Mouse (Mus musculus) limb, embryonic 10.5 days (tissue): ENCODE measurements around the gene Tulp3. TPM values are rescaled to one million over a fixed set of nuclear protein-coding genes. Genes with fewer than 3 reads are reported as not detected.

Experiments used
- DNase-seq: peaks from one replicate; pipeline ENCODE4 v3.0.0-alpha.2; 2017; ENCODE audit warnings: low spot score
- H3K27ac ChIP-seq: fragments of 300-500 bp; sonication (generic); 2 replicates; pipeline ENCODE4 v1.5.1; 2016; ENCODE audit warnings: mild to moderate bottlenecking
- H3K27me3 ChIP-seq: fragments of 300-500 bp; sonication (generic); 2 replicates; pipeline ENCODE4 v1.6.1; 2016; ENCODE audit warnings: low read depth, mild to moderate bottlenecking; ENCODE audit not compliant: poor library complexity, severe bottlenecking
- H3K36me3 ChIP-seq: fragments of 300-500 bp; sonication (generic); 2 replicates; pipeline ENCODE4 v1.6.1; 2016; ENCODE audit warnings: mild to moderate bottlenecking, moderate library complexity
- H3K4me1 ChIP-seq: fragments of 300-500 bp; sonication (generic); 2 replicates; pipeline ENCODE4 v1.6.1; 2016
- H3K4me3 ChIP-seq: fragments of 300-500 bp; sonication (generic); 2 replicates; pipeline ENCODE4 v1.5.1; 2016; ENCODE audit warnings: mild to moderate bottlenecking, moderate library complexity
- H3K9me3 ChIP-seq: fragments of 300-500 bp; sonication (generic); replicated peaks from 2 replicates; pipeline ENCODE4 v1.6.1; 2016; ENCODE audit warnings: mild to moderate bottlenecking
- WGBS: fragments of 180-500 bp; shearing (Covaris S2); methylation state at CpG from one replicate; pipeline ENCODE4 v1.1.7; 2016; 5-methylcytosine and 5-hydroxymethylcytosine counted together
- polyA plus RNA-seq: library from polyadenylated mRNA; unstranded; fragments of >200 nt; fragmentation: Nextera tagmentation; extraction: Ambion mirVana; gene quantifications from 2 replicates; pipeline ENCODE4 v1.2.1, GENCODE M21; 2016

The Tulp3 gene
- polyA plus RNA-seq, 1 experiment from 2014 or later = 23.2 TPM

DNA sequence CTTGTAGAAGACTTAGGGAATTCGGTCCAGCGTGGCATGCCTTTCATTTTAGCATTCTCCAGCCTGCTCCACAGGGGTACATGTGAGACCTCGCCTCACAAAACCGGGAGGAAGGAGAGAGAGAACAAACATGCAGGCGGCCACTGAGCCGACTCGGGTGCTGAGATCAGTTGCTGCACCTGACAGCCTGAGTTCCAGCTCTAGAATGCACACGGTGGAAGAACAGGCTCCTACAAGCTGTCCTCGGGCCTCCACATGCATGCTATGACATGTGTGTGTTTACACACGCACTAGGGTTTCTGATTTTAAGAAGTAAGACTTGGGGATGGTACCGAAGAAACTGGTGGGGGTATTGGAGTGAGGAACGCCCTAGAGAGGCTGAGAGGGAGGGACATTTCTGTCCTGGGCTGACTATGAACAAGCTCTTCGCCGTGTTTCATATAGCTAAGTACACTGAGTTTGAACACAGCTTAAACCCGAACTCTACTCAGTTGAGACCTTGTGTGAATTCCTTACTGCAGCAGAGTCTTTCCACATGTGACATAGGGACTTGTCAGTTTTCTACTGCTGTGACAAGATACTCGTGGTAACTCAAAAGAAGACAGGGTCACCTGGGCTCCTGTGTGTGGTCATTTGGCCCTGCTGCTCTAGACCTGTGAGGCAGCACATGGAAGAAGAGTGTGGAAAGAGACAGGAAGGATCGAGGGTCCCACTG is 20.9 kb upstream of the Tulp3 start:
- no peak overlapping the region for H3K4me3 ChIP-seq
- H3K36me3 ChIP-seq = peaks cover 60% of the 10 kb centered on the region
- 91% methylated on average over 17 of the region's 17 CpGs for WGBS
- no peaks in the 10 kb centered on the region for H3K27me3 ChIP-seq
- no peak overlapping the region for H3K27ac ChIP-seq
- no peak for DNase-seq
- no peaks in the 10 kb centered on the region for H3K9me3 ChIP-seq
- H3K4me1 ChIP-seq = no peaks in the 10 kb centered on the region

DNA sequence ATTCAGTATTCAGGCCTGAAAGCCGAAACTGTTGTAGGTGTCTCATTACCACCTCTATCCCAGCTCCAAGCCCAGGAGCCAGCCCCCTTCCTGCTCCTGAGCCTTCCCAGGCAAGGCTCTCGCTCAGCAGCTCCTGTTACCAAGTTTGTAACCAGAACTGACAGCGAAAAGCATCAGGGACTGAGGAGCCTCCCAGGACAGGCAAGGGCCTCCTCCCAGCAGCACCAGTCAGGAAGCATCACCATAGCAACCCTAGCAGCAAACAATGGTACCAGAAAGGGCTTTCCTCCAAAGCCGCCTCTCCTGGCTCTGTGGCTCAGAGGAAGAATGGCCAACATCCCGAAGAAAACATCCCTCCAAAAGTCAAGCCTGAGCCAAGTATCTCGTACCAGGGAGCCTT is 19.5 kb upstream of the Tulp3 start, which contains the start of the genes Tex52 and Gm44596:
Gene Tex52, plus strand, starts transcription at position 265 of the 400 bp plus-strand sequence.
Gene Gm44596, plus strand, starts transcription at position 312 of the 400 bp plus-strand sequence.
- peaks cover 73% of the 10 kb centered on the region for H3K36me3 ChIP-seq
- H3K9me3 ChIP-seq = no peaks in the 10 kb centered on the region
- no peaks in the 10 kb centered on the region for H3K27me3 ChIP-seq
- H3K4me3 ChIP-seq = no peak within 1 kb of the TSS
- no peaks in the 10 kb centered on the region for H3K4me1 ChIP-seq
- no peak for DNase-seq
- WGBS = 72% methylated on average over 6 of the region's 6 CpGs
- no peak within 1 kb of the TSS for H3K27ac ChIP-seq

DNA sequence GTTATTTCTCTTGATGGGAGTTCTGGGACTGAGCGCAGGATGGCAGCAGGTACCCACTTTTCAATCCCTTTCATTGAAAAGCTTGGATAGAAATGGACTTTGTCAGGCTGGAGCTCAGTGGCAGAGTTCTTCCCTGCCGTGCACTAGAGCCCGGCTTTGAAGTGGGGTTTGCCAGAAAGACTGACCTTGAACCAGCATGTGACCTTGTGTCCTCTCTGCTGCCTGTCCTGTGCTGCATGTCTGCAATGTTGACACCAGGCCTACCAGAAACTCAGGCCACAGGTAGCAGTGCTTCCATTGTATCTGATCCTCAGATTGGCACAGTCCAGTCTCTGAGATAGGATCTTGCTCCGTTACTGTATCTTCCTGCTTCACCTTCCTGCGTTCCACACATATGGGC is 14.4 kb upstream of the Tulp3 start:
- H3K27me3 ChIP-seq = no peaks in the 10 kb centered on the region
- H3K36me3 ChIP-seq = peaks cover 100% of the 10 kb centered on the region
- no peaks in the 10 kb centered on the region for H3K9me3 ChIP-seq
- no peak overlapping the region for H3K27ac ChIP-seq
- no peak for DNase-seq
- 0 out of 2 replicates have a peak, but pooled peaks cover under 1% of the 10 kb centered on the region for H3K4me1 ChIP-seq
- 91% methylated on average over 5 of the region's 5 CpGs for WGBS
- no peak overlapping the region for H3K4me3 ChIP-seq

DNA sequence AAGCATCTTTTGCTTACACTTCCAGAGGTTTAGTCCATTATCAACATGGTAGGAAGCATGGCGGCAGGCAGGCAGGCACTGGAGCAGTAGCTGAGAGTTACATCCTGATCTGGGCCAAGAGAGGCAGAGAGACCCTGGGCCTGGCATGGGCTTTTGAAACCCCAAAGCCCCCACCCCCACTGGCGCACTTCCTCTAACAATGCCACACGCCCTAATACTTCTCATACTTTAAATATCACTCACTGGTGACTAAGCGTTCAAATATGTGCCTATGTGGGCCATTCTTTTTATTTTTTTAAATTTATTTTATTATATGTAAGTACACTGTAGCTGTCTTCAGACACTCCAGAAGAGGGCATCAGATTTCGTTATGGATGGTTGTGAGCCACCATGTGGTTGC is 10.8 kb upstream of the Tulp3 start:
- H3K4me3 ChIP-seq = no peak overlapping the region
- H3K9me3 ChIP-seq = no peaks in the 10 kb centered on the region
- DNase-seq = no peak
- peaks cover 73% of the 10 kb centered on the region for H3K36me3 ChIP-seq
- H3K27me3 ChIP-seq = no peaks in the 10 kb centered on the region
- H3K27ac ChIP-seq = no peak overlapping the region
- H3K4me1 ChIP-seq = peaks cover 21% of the 10 kb centered on the region
- 96% methylated on average over 5 of the region's 5 CpGs for WGBS

DNA sequence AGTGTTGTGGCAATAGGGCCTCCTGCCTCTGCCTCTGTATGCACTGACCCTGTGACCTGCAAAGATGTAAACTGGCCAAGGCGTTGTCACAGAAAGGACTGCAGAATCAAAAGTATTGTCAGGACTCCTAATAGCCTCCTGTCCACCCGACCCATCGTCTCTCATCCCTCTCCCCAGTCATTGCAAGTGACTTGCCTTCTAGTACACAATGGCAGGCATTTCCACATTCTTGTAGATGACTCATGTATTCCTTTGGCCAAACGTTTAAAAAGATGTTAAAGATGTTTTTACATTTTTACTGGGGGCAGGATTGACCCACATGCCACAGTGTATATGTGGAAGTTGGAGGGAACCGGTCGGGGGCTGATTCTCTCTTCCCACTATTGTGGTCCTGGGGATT is 9.1 kb upstream of the Tulp3 start:
- H3K27ac ChIP-seq = no peak overlapping the region
- H3K4me1 ChIP-seq = peaks cover 33% of the 10 kb centered on the region
- 87% methylated on average over 6 of the region's 6 CpGs for WGBS
- no peak for DNase-seq
- H3K4me3 ChIP-seq = 0 out of 2 replicates have a peak overlapping the region, but pooled peaks have one; percentile 8
- H3K9me3 ChIP-seq = no peaks in the 10 kb centered on the region
- H3K27me3 ChIP-seq = no peaks in the 10 kb centered on the region
- peaks cover 65% of the 10 kb centered on the region for H3K36me3 ChIP-seq

DNA sequence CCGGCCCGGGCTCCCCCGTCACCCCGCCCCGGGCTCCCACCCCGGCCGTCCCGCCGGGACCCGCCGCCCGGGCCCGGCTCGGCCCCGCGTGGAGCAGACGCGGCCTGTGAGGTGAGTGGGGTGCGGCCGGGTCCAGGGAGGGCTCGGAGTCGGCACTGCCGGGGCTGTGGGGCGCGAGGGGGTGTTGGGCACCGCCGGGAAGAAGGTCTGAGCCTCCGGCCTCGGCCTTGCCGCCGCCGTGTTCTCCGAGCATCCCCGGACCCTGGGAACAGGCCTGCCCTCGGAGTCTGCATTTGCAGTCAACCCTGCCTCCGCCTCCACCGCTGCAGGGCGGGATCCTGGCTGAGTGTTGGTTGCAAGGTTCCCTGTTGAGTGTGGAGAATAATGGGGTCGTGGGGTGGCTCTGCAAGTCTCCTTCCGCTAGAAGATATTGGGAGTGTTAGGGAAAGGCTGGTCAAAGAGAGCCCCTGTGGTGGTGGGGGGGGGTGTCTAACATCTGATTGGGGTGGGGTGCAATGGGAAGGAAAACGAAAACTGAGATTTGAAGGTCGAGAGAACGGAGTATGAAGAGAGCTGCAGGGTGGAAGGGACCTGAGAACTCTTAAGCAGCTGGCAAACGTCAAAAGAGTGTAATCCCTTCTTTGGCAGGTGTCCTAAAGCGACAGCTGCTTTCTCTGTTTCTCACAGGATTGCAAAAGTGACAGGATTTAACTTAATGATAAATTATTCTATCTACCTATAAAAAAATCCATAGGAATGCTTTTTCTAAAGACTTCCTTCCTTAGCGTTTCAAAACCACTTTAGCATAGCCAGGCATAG is 7.6 kb upstream of the Tulp3 start:
- Histone ChIP-seq H3K36me3 (peaks cover 60% of the 10 kb centered on the region), H3K27me3 (no peaks in the 10 kb centered on the region), H3K4me3 (peak overlapping the region; percentile 98), H3K4me1 (peaks cover 35% of the 10 kb centered on the region), H3K27ac (peak overlapping the region; percentile 97), H3K9me3 (no peaks in the 10 kb centered on the region)
- DNase-seq = no peak
- WGBS = under 1% methylated on average over 41 of the region's 46 CpGs

DNA sequence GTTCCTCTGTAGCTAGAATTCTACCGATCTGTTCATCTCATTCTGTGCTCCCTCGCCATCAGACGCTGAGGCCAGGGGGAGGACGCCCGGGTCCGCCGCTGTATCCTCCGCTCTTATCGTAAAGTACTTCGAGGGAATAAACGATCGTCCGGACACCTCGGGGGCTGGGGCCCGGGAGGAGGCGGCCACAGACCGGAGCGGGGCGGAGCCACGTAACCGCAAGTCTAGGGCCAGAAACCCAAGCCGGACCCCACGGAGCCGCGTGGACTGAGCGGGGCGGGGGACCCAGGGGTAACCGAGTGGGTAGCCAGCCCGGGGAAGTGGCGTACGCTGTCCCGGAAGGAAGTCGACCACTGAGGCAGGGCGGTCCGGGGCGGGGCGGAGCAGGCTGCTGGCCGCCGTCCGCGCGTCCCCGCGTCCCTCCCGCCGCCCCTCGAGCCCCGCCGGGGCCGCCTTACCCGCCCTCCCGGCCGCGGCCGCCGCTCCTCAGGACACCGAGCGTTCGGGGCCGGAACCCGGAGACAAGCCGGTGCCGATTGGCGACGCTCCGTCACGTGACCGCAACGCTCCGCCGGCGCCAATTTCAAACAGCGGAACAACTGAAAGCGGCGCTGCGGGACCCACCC is 6.8 kb upstream of the Tulp3 start, which contains the start of the genes Rhno1 and Foxm1:
Gene Rhno1, minus strand, starts transcription at position 531 of the 626 bp plus-strand sequence.
Gene Foxm1, plus strand, starts transcription at position 587 of the 626 bp plus-strand sequence.
- Histone ChIP-seq H3K36me3 (peaks cover 60% of the 10 kb centered on the region), H3K27ac (peak within 1 kb of the TSS; percentile 97)
- DNase-seq = peak; percentile 93

DNA sequence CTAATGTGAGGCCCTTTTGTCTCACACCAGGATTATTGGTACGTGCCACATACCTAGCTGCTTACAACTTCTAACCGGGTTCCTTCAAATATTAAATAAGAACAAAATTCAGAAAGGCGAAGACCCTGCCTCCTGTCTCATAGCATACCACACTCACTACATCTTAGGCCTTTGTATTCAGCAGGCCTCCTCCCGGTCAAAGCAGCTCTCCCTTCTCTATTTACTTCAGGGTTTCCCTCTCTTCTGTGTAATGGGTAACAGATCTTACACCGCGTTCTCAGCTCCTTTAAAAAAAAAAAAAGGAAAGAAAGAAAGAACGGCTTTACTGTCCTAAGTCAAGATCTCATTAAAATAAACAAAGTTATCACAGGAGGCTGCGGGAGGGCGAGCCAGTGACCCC is 6.2 kb upstream of the Tulp3 start:
- Histone ChIP-seq H3K36me3 (peaks cover 60% of the 10 kb centered on the region), H3K9me3 (no peaks in the 10 kb centered on the region), H3K27me3 (no peaks in the 10 kb centered on the region), H3K4me3 (peak overlapping the region; percentile 98), H3K4me1 (peaks cover 35% of the 10 kb centered on the region), H3K27ac (peak overlapping the region; percentile 97)
- WGBS = 23% methylated on average over 9 of the region's 9 CpGs
- no peak for DNase-seq

More for the DNA sequence above, 6.8 kb upstream of the Tulp3 start, which contains the start of the genes Rhno1 and Foxm1:
- under 1% methylated on average over 76 of the region's 76 CpGs for WGBS
- no peaks in the 10 kb centered on the region for H3K9me3 ChIP-seq
- H3K4me1 ChIP-seq = peaks cover 35% of the 10 kb centered on the region
- no peaks in the 10 kb centered on the region for H3K27me3 ChIP-seq
- H3K4me3 ChIP-seq = peak within 1 kb of the TSS; percentile 98

DNA sequence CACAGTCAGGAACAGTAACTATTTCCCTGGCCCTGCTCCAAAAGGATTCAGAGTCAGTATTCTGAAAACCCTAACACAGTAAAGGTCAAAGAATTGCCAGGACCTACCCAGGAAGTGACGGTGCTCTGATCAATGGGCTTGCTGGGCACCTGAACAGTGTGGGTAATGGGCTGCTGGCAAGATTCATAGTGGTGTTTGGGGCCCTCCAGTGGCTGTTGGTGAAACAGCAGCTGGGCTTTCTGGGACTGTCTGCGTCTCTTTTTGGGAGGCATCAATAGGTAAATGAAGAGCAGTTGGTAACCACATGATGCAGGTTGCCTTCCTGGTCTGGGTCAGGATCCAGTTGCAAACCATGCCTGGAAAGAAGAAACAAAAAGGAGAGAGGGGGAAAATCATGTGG is 3.3 kb upstream of the Tulp3 start:
- WGBS = 38% methylated on average over 2 of the region's 2 CpGs
- Histone ChIP-seq H3K4me3 (no peak overlapping the region), H3K4me1 (peaks cover 40% of the 10 kb centered on the region), H3K27ac (no peak overlapping the region), H3K9me3 (no peaks in the 10 kb centered on the region), H3K36me3 (peaks cover 38% of the 10 kb centered on the region), H3K27me3 (no peaks in the 10 kb centered on the region)
- DNase-seq = peak; percentile 69

DNA sequence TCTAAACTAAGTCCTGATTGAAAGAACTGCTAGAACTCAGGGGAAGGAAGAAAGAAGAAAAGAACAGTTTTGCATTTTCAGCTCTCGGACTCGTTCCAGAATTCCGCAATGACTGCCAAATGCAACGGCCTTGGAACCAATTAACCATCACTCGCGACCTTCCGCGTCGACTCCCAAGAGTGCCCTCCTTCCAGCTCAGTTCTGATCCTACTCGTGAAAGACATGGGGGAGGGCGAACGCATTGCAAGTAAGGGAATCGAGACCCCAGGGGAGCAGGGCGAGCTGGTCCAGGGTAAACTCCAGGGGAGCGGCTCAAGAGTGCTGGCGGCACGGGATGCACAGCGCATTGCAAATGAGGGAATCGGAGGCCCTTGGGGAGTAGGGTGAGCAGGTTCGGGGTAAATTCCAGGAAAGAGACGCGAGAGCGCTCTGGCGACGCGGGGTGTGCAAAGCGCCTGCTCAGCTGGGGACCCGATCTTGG is 410 bp downstream of the Tulp3 start:
- peak overlapping the region; percentile 80 for H3K4me3 ChIP-seq
- peaks cover 55% of the 10 kb centered on the region for H3K36me3 ChIP-seq
- under 1% methylated on average over 28 of the region's 28 CpGs for WGBS
- no peaks in the 10 kb centered on the region for H3K27me3 ChIP-seq
- peaks cover 25% of the 10 kb centered on the region for H3K4me1 ChIP-seq
- H3K27ac ChIP-seq = peak overlapping the region; percentile 87
- no peaks in the 10 kb centered on the region for H3K9me3 ChIP-seq
- DNase-seq = no peak

DNA sequence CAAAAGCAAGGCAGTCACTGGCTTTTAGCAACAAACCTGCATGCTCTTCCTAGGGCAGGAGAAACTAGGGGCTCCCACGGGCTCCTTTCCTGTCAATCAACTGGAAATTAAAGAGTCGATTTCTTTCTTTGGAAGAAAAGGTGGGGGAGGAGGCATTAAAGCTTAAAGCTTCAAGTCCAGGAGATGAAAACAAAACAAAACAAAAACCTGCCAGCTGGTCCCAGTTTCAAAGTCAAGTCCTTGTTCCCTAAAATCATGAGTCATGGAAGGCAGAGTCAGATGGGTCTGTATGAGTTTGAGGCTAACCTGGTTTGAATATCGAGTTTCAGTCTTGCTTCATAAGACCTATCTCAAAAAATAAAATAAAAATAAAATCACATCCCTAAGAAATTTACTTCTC is 1.5 kb downstream of the Tulp3 start:
- H3K36me3 ChIP-seq = peaks cover 55% of the 10 kb centered on the region

DNA sequence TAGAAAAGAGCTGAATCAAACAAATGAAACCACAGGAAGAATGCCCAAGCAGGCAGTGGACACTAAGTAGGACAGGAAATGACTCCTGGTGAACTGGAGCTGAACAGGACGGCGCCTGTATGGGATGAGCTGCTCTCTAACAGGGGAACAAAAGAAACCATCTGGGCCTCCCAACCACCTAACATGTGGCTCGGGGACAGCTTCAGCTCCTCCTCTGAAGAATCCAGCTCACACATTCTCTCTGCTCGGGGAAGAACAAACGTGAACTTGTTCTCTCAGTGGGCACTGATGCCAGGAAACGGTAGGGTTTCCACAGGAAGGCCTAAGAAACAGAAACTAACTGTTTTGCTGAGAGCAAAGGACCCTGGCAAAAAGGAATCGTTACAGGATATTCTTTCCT is 5.9 kb downstream of the Tulp3 start:
- no peaks in the 10 kb centered on the region for H3K9me3 ChIP-seq
- H3K27ac ChIP-seq = no peak overlapping the region
- no peak for DNase-seq
- no peaks in the 10 kb centered on the region for H3K27me3 ChIP-seq
- no peak overlapping the region for H3K4me3 ChIP-seq
- 71% methylated on average over 7 of the region's 7 CpGs for WGBS
- H3K36me3 ChIP-seq = peaks cover 34% of the 10 kb centered on the region
- H3K4me1 ChIP-seq = peaks cover 9% of the 10 kb centered on the region

More for the DNA sequence above, 1.5 kb downstream of the Tulp3 start:
- Histone ChIP-seq H3K27me3 (no peaks in the 10 kb centered on the region), H3K4me3 (peak overlapping the region; percentile 80; the same call in 1 of the 2 replicates), H3K27ac (no peak overlapping the region), H3K4me1 (peaks cover 18% of the 10 kb centered on the region), H3K9me3 (no peaks in the 10 kb centered on the region)
- DNase-seq = no peak
- WGBS = 74% methylated on average over 3 of the region's 3 CpGs
